Mouse (Mus musculus) cortical plate, adult 2 months (tissue): ENCODE measurements around the gene Tex37. TPM values are rescaled to one million over a fixed set of nuclear protein-coding genes. Genes with fewer than 3 reads are reported as not detected.

Experiments
- H3K27ac ChIP-seq: fragments of 200-500 bp; 2 replicates; pipeline ENCODE4 v1.5.1; 2012; ENCODE audit warnings: low read length, control low read depth, inconsistent platforms; ENCODE audit not compliant: insufficient read depth
- H3K4me1 ChIP-seq: fragments of 200-500 bp; 2 replicates; pipeline ENCODE4 v1.6.1; 2011; ENCODE audit warnings: low read length; ENCODE audit not compliant: control insufficient read depth, insufficient read depth
- H3K4me3 ChIP-seq: fragments of 200-500 bp; 2 replicates; pipeline ENCODE4 v1.5.1; 2011; ENCODE audit warnings: mild to moderate bottlenecking, low read length, control low read depth; ENCODE audit not compliant: insufficient read depth
- CTCF ChIP-seq: fragments of 200-500 bp; IDR thresholded peaks from 2 replicates; pipeline ENCODE4 v1.5.1; 2011; ENCODE audit warnings: mild to moderate bottlenecking, control low read depth, low read length; ENCODE audit not compliant: insufficient read depth; ENCODE audit errors: extremely low read depth
- POLR2A ChIP-seq: fragments of 200-500 bp; IDR thresholded peaks from 2 replicates; pipeline ENCODE4 v1.6.1; 2011; ENCODE audit warnings: mild to moderate bottlenecking, low read length, control low read depth; ENCODE audit not compliant: insufficient read depth; ENCODE audit errors: extremely low read depth
- polyA plus RNA-seq: library from polyadenylated mRNA; depleted of rRNA; stranded (reverse); fragments of >200 nt; gene quantifications from 2 replicates; pipeline ENCODE4 v1.2.3, GENCODE M21; 2012

Gene Tex37
- polyA plus RNA-seq, 1 experiment, result not detected

- Histone ChIP-seq H3K4me3 (no peak overlapping the region), H3K4me1 (no peaks in the 10 kb centered on the region), H3K27ac (no peak overlapping the region)
- TF ChIP-seq POLR2A (no peak), CTCF (no peak)
Observed at GRCm38 (mm10) chr6:70903689-70904088, 15.0 kb downstream of the Tex37 start.

GRCm38 (mm10) chr6:70899594-70900003 is 19.1 kb downstream of the Tex37 start:
- H3K4me1 ChIP-seq, result no peaks in the 10 kb centered on the region
- H3K4me3 ChIP-seq, result no peak overlapping the region
- TF ChIP-seq POLR2A (no peak), CTCF (no peak)
- H3K27ac ChIP-seq, result no peak overlapping the region

- TF ChIP-seq CTCF (no peak), POLR2A (no peak)
- no peak overlapping the region for H3K27ac ChIP-seq
- no peak overlapping the region for H3K4me3 ChIP-seq
- no peaks in the 10 kb centered on the region for H3K4me1 ChIP-seq
Observed at GRCm38 (mm10) chr6:70898166-70898565, 20.6 kb downstream of the Tex37 start.

DNA sequence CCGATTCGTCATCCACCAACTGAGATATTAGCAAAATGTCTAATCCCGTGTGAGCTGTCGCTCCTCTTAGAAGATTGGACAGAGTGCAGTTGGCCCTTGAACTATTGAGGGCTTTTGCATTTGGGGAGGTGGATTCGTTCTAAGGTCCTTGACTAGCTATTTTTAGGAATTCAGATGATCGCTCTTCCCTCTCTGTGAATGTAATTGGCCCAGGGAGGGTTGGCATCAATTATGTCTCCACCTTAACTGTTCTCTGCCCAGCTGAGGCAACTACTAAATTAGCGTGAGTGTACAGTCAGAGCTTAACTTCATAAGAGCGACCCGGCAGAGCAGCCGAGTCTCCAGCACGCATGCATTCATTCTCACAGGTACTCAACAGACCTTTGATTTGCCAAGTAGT is 30.7 kb downstream of the Tex37 start:
- Histone ChIP-seq H3K27ac (no peak overlapping the region), H3K4me1 (no peaks in the 10 kb centered on the region), H3K4me3 (no peak overlapping the region)
- TF ChIP-seq POLR2A (no peak), CTCF (no peak)

DNA sequence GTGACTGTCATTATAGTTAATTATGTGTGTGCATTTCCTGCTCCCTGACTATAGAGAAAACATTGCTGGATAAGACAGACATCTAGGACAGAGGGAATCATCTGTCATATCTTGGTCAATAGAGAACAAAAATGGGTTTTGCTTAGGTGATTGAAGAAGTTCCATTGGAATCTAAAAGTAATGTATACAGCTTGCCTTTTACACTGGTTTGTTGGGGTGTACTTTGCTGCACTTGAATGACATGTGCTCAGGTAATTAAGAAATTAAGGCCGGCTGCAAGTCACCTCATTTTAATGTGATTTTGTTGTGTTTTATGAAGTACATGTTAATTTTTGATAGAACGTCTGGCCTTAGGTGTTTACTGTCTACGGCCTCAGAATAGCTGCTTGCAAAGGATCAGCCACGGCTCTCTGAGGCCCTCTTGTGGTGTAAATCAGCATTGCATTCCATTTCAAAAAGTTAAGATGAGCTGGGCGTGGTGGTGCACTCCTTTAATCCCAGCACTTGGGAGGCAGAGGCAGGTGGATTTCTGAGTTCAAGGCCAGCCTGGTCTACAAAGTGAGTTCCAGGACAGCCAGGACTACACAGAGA is 37.9 kb downstream of the Tex37 start:
- H3K4me3 ChIP-seq, result no peak overlapping the region
- H3K4me1 ChIP-seq, result no peaks in the 10 kb centered on the region
- TF ChIP-seq POLR2A, result no peak
- peak; percentile 91 for TF ChIP-seq CTCF
- H3K27ac ChIP-seq, result no peak overlapping the region

DNA sequence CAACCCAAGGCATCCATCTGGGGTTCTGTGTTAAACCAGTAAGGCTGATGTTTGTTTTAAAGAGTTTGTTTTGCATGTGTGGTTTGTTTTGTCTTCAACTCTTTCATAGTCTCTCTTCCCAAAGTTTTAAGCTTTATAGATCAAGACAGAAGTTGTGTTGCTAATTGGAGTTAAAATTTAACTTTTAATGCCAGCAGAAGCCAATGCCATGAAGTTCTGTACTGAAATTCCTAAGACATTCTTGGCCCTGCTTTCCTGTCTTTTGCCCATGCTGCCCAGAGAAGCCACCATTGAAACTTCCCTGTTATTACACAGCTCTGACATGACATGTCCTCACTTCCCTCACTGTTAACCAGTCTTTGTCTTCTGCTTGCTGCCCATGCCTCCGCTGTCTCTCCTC is 43.7 kb downstream of the Tex37 start:
- no peak for TF ChIP-seq POLR2A

DNA sequence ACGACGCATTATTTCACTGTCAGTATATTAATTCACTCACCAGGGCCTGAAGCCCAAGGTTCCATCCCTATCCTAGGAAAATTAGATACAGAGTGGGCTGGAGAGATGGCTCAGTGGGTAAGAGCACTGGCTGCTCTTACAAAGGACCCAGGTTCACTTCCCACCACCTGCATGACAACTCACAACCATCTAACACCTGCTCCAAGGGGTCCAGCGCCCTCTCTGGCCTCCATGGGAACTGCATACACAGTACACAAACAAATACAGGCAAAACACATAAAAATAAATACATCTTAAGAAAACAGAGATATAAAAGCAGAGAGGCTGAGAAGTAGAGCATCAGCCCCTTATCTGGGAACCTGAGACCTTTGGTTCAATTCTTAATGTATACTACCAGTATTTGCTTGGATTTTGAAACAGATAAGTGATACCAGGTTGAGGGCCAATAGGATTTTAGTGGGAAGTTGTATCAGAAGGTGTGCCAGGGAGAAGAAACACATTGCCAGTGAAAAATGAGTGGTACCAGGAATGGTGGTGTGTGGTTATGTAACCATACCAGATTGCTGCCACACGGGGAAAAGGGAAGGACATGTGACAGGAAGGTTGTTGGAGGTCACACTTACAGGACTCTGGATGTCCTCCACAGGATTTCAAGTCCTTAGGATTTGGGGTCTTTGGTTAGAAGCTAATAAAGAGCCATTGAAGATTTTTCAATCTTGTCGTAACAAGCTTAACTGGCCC is 44.5 kb downstream of the Tex37 start:
- Histone ChIP-seq H3K27ac (no peak overlapping the region), H3K4me3 (no peak overlapping the region), H3K4me1 (peaks cover 1% of the 10 kb centered on the region; the same call in 1 of the 2 replicates)
- no peak for TF ChIP-seq POLR2A
- TF ChIP-seq CTCF, result peak; percentile 12; the same call in 1 of the 2 replicates

More for the DNA sequence above, 43.7 kb downstream of the Tex37 start:
- H3K27ac ChIP-seq, result no peak overlapping the region
- H3K4me1 ChIP-seq, result peaks cover 1% of the 10 kb centered on the region; the same call in 1 of the 2 replicates
- no peak overlapping the region for H3K4me3 ChIP-seq

GRCm38 (mm10) chr6:70872570-70872969 is 46.2 kb downstream of the Tex37 start:
- TF ChIP-seq CTCF (no peak), POLR2A (no peak)
- Histone ChIP-seq H3K4me3 (no peak overlapping the region), H3K4me1 (peaks cover 1% of the 10 kb centered on the region; the same call in 1 of the 2 replicates), H3K27ac (no peak overlapping the region)

- H3K27ac ChIP-seq, result no peak overlapping the region
- no peak overlapping the region; the same call in 1 of the 2 replicates for H3K4me3 ChIP-seq
- TF ChIP-seq CTCF, result no peak
- TF ChIP-seq POLR2A, result no peak
- peaks cover 1% of the 10 kb centered on the region; the same call in 1 of the 2 replicates for H3K4me1 ChIP-seq
Observed at GRCm38 (mm10) chr6:70872128-70872527, 46.6 kb downstream of the Tex37 start.

GRCm38 (mm10) chr6:70871511-70871980 is 47.2 kb downstream of the Tex37 start:
- Histone ChIP-seq H3K27ac (peak overlapping the region; percentile 62; the same call in 1 of the 2 replicates), H3K4me3 (no peak overlapping the region), H3K4me1 (peaks cover 1% of the 10 kb centered on the region; the same call in 1 of the 2 replicates)
- no peak for TF ChIP-seq POLR2A
